Mouse (Mus musculus) heart, embryonic 16.5 days (tissue): ENCODE measurements at regions not wholly inside any gene's neighbourhood (a gene's known extent, or its start where the extent isn't known, plus 50 kb on each side); places are given as distances from the start of the nearest gene placed in this dataset.

ENCODE experiments used
- ATAC-seq: fragments of 200-750 bp; cut with Nextera tagmentation; replicated peaks from 2 replicates; pipeline ENCODE4 v1.8.0; 2017; ENCODE audit warnings: moderate number of reproducible peaks; ENCODE audit not compliant: insufficient read depth, low FRiP score; ENCODE audit errors: extremely low read depth
- H3K27ac ChIP-seq: fragments of 300-500 bp; sonication (generic); 2 replicates; pipeline ENCODE4 v1.5.1; 2014; ENCODE audit warnings: mild to moderate bottlenecking, low read length, control low read depth, moderate library complexity
- H3K27me3 ChIP-seq: fragments of 300-500 bp; sonication (generic); 2 replicates; pipeline ENCODE4 v1.6.1; 2014; ENCODE audit warnings: low read length, mixed read lengths; ENCODE audit not compliant: control insufficient read depth, insufficient read depth
- H3K36me3 ChIP-seq: fragments of 300-500 bp; sonication (generic); 2 replicates; pipeline ENCODE4 v1.6.1; 2014; ENCODE audit not compliant: control insufficient read depth, insufficient read depth
- H3K4me1 ChIP-seq: fragments of 300-500 bp; sonication (generic); 2 replicates; pipeline ENCODE4 v1.6.1; 2014; ENCODE audit warnings: low read length, mixed read lengths; ENCODE audit not compliant: control insufficient read depth, insufficient read depth
- H3K4me2 ChIP-seq: fragments of 300-500 bp; sonication (generic); 2 replicates; pipeline ENCODE4 v1.6.1; 2014; ENCODE audit warnings: low read depth, mild to moderate bottlenecking, control low read depth, low read length
- H3K4me3 ChIP-seq: fragments of 300-500 bp; sonication (generic); 2 replicates; pipeline ENCODE4 v1.5.1; 2014; ENCODE audit warnings: mild to moderate bottlenecking, control low read depth, low read length
- H3K9ac ChIP-seq: fragments of 300-500 bp; sonication (generic); 2 replicates; pipeline ENCODE4 v1.6.1; 2014; ENCODE audit warnings: low read length, control low read depth
- H3K9me3 ChIP-seq: fragments of 300-500 bp; sonication (generic); replicated peaks from 2 replicates; pipeline ENCODE4 v1.6.1; 2016; ENCODE audit warnings: low read length; ENCODE audit not compliant: control insufficient read depth
- WGBS: fragments of 180-500 bp; shearing (Covaris S2); extraction: QIAGEN DNeasy Blood & Tissue Kit; methylation state at CpG from one replicate; pipeline ENCODE4 v1.1.7; 2014; 5-methylcytosine and 5-hydroxymethylcytosine counted together

GRCm38 (mm10) chr19:6630613-6630940, 87.7 kb upstream of the Slc22a12 start:
- Histone ChIP-seq H3K4me2 (no peak overlapping the region), H3K36me3 (no peaks in the 10 kb centered on the region), H3K27me3 (no peaks in the 10 kb centered on the region), H3K27ac (no peak overlapping the region), H3K9ac (no peak overlapping the region), H3K4me1 (no peaks in the 10 kb centered on the region), H3K9me3 (no peaks in the 10 kb centered on the region), H3K4me3 (no peak overlapping the region)
- WGBS, result 75% methylated on average over 4 of the region's 4 CpGs
- no peak for ATAC-seq

GRCm38 (mm10) chr19:6629911-6630612, 87.2 kb upstream of the Slc22a12 start:
- H3K9ac ChIP-seq, result no peak overlapping the region
- H3K36me3 ChIP-seq, result no peaks in the 10 kb centered on the region
- H3K27ac ChIP-seq, result no peak overlapping the region
- H3K9me3 ChIP-seq, result no peaks in the 10 kb centered on the region
- H3K4me1 ChIP-seq, result no peaks in the 10 kb centered on the region
- H3K4me3 ChIP-seq, result no peak overlapping the region
- ATAC-seq, result no peak
- WGBS, result 78% methylated on average over 9 of the region's 9 CpGs
- H3K27me3 ChIP-seq, result no peaks in the 10 kb centered on the region
- H3K4me2 ChIP-seq, result no peak overlapping the region

GRCm38 (mm10) chr19:6625574-6625973, 82.7 kb upstream of the Slc22a12 start:
- Histone ChIP-seq H3K27ac (no peak overlapping the region), H3K9ac (no peak overlapping the region), H3K4me2 (no peak overlapping the region), H3K4me3 (no peak overlapping the region), H3K27me3 (no peaks in the 10 kb centered on the region), H3K4me1 (no peaks in the 10 kb centered on the region), H3K9me3 (peaks cover 2% of the 10 kb centered on the region; the same call in 1 of the 2 replicates), H3K36me3 (no peaks in the 10 kb centered on the region)
- no peak for ATAC-seq
- 56% methylated on average over 3 of the region's 3 CpGs for WGBS

GRCm38 (mm10) chr19:6621023-6621422, 78.2 kb upstream of the Slc22a12 start:
- 66% methylated on average over 6 of the region's 6 CpGs for WGBS
- no peak overlapping the region for H3K4me3 ChIP-seq
- H3K9me3 ChIP-seq, result peaks cover 2% of the 10 kb centered on the region; the same call in 1 of the 2 replicates
- H3K27me3 ChIP-seq, result no peaks in the 10 kb centered on the region
- no peak for ATAC-seq
- no peaks in the 10 kb centered on the region for H3K4me1 ChIP-seq
- H3K9ac ChIP-seq, result no peak overlapping the region
- H3K36me3 ChIP-seq, result no peaks in the 10 kb centered on the region
- no peak overlapping the region for H3K4me2 ChIP-seq
- H3K27ac ChIP-seq, result no peak overlapping the region

- 84% methylated on average over 6 of the region's 6 CpGs for WGBS
- Histone ChIP-seq H3K4me2 (no peak overlapping the region), H3K27me3 (no peaks in the 10 kb centered on the region), H3K9ac (no peak overlapping the region), H3K4me1 (peaks cover 3% of the 10 kb centered on the region; the same call in 1 of the 2 replicates), H3K27ac (no peak overlapping the region), H3K36me3 (no peaks in the 10 kb centered on the region), H3K9me3 (peaks cover 2% of the 10 kb centered on the region; the same call in 1 of the 2 replicates), H3K4me3 (no peak overlapping the region)
- ATAC-seq, result no peak
Measured at GRCm38 (mm10) chr19:6619546-6619945, 76.7 kb upstream of the Slc22a12 start.

GRCm38 (mm10) chr19:6616659-6617058, 73.8 kb upstream of the Slc22a12 start:
- Histone ChIP-seq H3K27ac (no peak overlapping the region), H3K4me3 (no peak overlapping the region), H3K36me3 (no peaks in the 10 kb centered on the region), H3K4me1 (peaks cover 3% of the 10 kb centered on the region; the same call in 1 of the 2 replicates), H3K9me3 (no peaks in the 10 kb centered on the region), H3K4me2 (no peak overlapping the region), H3K9ac (no peak overlapping the region), H3K27me3 (no peaks in the 10 kb centered on the region; the same call in 1 of the 2 replicates)
- no peak for ATAC-seq
- WGBS, result 76% methylated on average over 5 of the region's 5 CpGs

GRCm38 (mm10) chr19:6612441-6612840, 69.6 kb upstream of the Slc22a12 start:
- H3K4me2 ChIP-seq, result no peak overlapping the region
- H3K9me3 ChIP-seq, result no peaks in the 10 kb centered on the region
- H3K27ac ChIP-seq, result no peak overlapping the region
- no peak overlapping the region for H3K9ac ChIP-seq
- H3K4me1 ChIP-seq, result peaks cover 3% of the 10 kb centered on the region; the same call in 1 of the 2 replicates
- 69% methylated on average over 7 of the region's 7 CpGs for WGBS
- no peak overlapping the region for H3K4me3 ChIP-seq
- no peaks in the 10 kb centered on the region for H3K36me3 ChIP-seq
- H3K27me3 ChIP-seq, result no peaks in the 10 kb centered on the region; the same call in 1 of the 2 replicates
- no peak for ATAC-seq

GRCm38 (mm10) chr19:6611921-6612320, 69.1 kb upstream of the Slc22a12 start:
- H3K4me1 ChIP-seq, result peaks cover 3% of the 10 kb centered on the region; the same call in 1 of the 2 replicates
- H3K36me3 ChIP-seq, result no peaks in the 10 kb centered on the region
- H3K4me2 ChIP-seq, result no peak overlapping the region
- no peak for ATAC-seq
- H3K27ac ChIP-seq, result no peak overlapping the region
- H3K9ac ChIP-seq, result no peak overlapping the region
- no peaks in the 10 kb centered on the region; the same call in 1 of the 2 replicates for H3K27me3 ChIP-seq
- WGBS, result 81% methylated on average over 5 of the region's 5 CpGs
- H3K9me3 ChIP-seq, result no peaks in the 10 kb centered on the region
- H3K4me3 ChIP-seq, result no peak overlapping the region

- H3K4me1 ChIP-seq, result peaks cover 3% of the 10 kb centered on the region; the same call in 1 of the 2 replicates
- peaks cover 2% of the 10 kb centered on the region; the same call in 1 of the 2 replicates for H3K27me3 ChIP-seq
- H3K4me3 ChIP-seq, result no peak overlapping the region
- H3K27ac ChIP-seq, result no peak overlapping the region
- H3K36me3 ChIP-seq, result no peaks in the 10 kb centered on the region
- 69% methylated on average over 5 of the region's 5 CpGs for WGBS
- no peaks in the 10 kb centered on the region for H3K9me3 ChIP-seq
- ATAC-seq, result no peak
- no peak overlapping the region for H3K9ac ChIP-seq
- no peak overlapping the region for H3K4me2 ChIP-seq
Measured at GRCm38 (mm10) chr19:6610715-6611114, 67.9 kb upstream of the Slc22a12 start.
